Mouse (Mus musculus): ENCODE results near the gene Arsg. TPM values are rescaled to one million over a fixed set of nuclear protein-coding genes. Genes with fewer than 3 reads are reported as not detected.
A peak's percentile ranks its signal among the peaks of the same experiment; 100 is the strongest.

The Arsg gene
- total RNA-seq, 4 experiments from 2014 or later, result 5.8 to 18.1 (median 11.7) TPM

- no peak for DNase-seq
Measured at GRCm38 (mm10) chr11:109546305-109547001, 73.3 kb downstream of the Arsg start.

- DNase-seq, result no peak
Measured at GRCm38 (mm10) chr11:109547652-109548051, 74.5 kb downstream of the Arsg start.

- no peak for DNase-seq
Measured at GRCm38 (mm10) chr11:109549599-109550290, 76.6 kb downstream of the Arsg start.

GRCm38 (mm10) chr11:109553921-109554320 lies 80.7 kb downstream of the Arsg start:
- DNase-seq, result no peak

- DNase-seq, result no peak
Measured at GRCm38 (mm10) chr11:109554443-109554842, 81.3 kb downstream of the Arsg start.

GRCm38 (mm10) chr11:109556130-109556529 lies 83.0 kb downstream of the Arsg start:
- no peak for DNase-seq

- no peak for DNase-seq
Measured at GRCm38 (mm10) chr11:109557419-109557818, 84.2 kb downstream of the Arsg start.

GRCm38 (mm10) chr11:109559241-109559640 lies 86.1 kb downstream of the Arsg start:
- peak; percentile 8 for DNase-seq

- DNase-seq, result no peak
Measured at GRCm38 (mm10) chr11:109560793-109561257, 87.7 kb downstream of the Arsg start.

- no peak for DNase-seq
Measured at GRCm38 (mm10) chr11:109561445-109561844, 88.3 kb downstream of the Arsg start.

- no peak for DNase-seq
Measured at GRCm38 (mm10) chr11:109563708-109564107, 90.5 kb downstream of the Arsg start.

GRCm38 (mm10) chr11:109564466-109565214 lies 91.5 kb downstream of the Arsg start:
- DNase-seq, result no peak

GRCm38 (mm10) chr11:109569007-109569618 lies 95.9 kb downstream of the Arsg start:
- no peak for DNase-seq

- DNase-seq, result no peak
Measured at GRCm38 (mm10) chr11:109569809-109570208, 96.6 kb downstream of the Arsg start.

- DNase-seq, result no peak
Measured at GRCm38 (mm10) chr11:109572051-109572450, 98.9 kb downstream of the Arsg start.

GRCm38 (mm10) chr11:109574604-109575003 lies 101.4 kb downstream of the Arsg start:
- DNase-seq, result no peak

GRCm38 (mm10) chr11:109575832-109576231 lies 102.7 kb downstream of the Arsg start:
- no peak for DNase-seq

- DNase-seq, result no peak
Measured at GRCm38 (mm10) chr11:109578536-109578935, 105.4 kb downstream of the Arsg start.

GRCm38 (mm10) chr11:109579999-109580398 lies 106.8 kb downstream of the Arsg start:
- DNase-seq, result no peak

GRCm38 (mm10) chr11:109583986-109584385 lies 110.8 kb downstream of the Arsg start:
- DNase-seq, result no peak

GRCm38 (mm10) chr11:109584843-109585713 lies 111.9 kb downstream of the Arsg start:
- DNase-seq, result peak; percentile 52

GRCm38 (mm10) chr11:109586424-109586823 lies 113.2 kb downstream of the Arsg start:
- no peak for DNase-seq
